Mouse (Mus musculus): Measurements from ENCODE around the gene Nrip2. TPM values are rescaled to one million over a fixed set of nuclear protein-coding genes. Genes with fewer than 3 reads are reported as not detected.

Nrip2 gene
- polyA plus RNA-seq, 1 experiment from 2014 or later, result 0.42 TPM

GRCm38 (mm10) chr6:128361901-128362300, 37.2 kb upstream of the Nrip2 start:
- peaks cover 19% of the 10 kb centered on the region for H3K4me1 ChIP-seq (ENCODE audit: insufficient read depth)
- H3K9ac ChIP-seq (replicated peaks), result peak overlapping the region; percentile 97
- WGBS (ENCODE audit: insufficient replicate concordance), result 15% methylated on average over 9 of the region's 9 CpGs

GRCm38 (mm10) chr6:128362381-128363006, 36.6 kb upstream of the Nrip2 start, which contains the start of the genes Rhno1 and Foxm1:
Gene Rhno1, minus strand, starts transcription at chr6:128362911.
Gene Foxm1, plus strand, starts transcription at chr6:128362967.
- WGBS (ENCODE audit: insufficient replicate concordance), result under 1% methylated on average over 35 of the region's 76 CpGs
- H3K36me3 ChIP-seq (replicated peaks; ENCODE audit: insufficient read depth, low read length), result peaks cover 28% of the 10 kb centered on the region
- peak within 1 kb of the TSS; percentile 97 for H3K4me2 ChIP-seq (ENCODE audit: low read depth, low read length)
- peak; percentile 90 for ATAC-seq
- peak; percentile 90 for DNase-seq
- peak within 1 kb of the TSS; percentile 97 for H3K9ac ChIP-seq (replicated peaks)
- H3K27me3 ChIP-seq (ENCODE audit: insufficient read depth, low read length), result no peaks in the 10 kb centered on the region
- peaks cover 19% of the 10 kb centered on the region for H3K4me1 ChIP-seq (ENCODE audit: insufficient read depth)
- H3K4me3 ChIP-seq (ENCODE audit: low read depth, low read length), result peak within 1 kb of the TSS; percentile 96
- no peaks in the 10 kb centered on the region for H3K9me3 ChIP-seq (ENCODE audit: low read length)
- peak within 1 kb of the TSS; percentile 94 for H3K27ac ChIP-seq (ENCODE audit: low read depth)
- TF ChIP-seq CTCF (IDR thresholded peaks at IDR 0.05; ENCODE audit: low read depth) (no peak), EP300 (IDR thresholded peaks at IDR 0.05; ENCODE audit: low read depth) (no peak)

More at GRCm38 (mm10) chr6:128361901-128362300, 37.2 kb upstream of the Nrip2 start:
- Histone ChIP-seq H3K9me3 (ENCODE audit: low read length) (no peaks in the 10 kb centered on the region), H3K4me2 (ENCODE audit: low read depth, low read length) (peak overlapping the region; percentile 97), H3K36me3 (replicated peaks; ENCODE audit: insufficient read depth, low read length) (peaks cover 26% of the 10 kb centered on the region), H3K27ac (ENCODE audit: low read depth) (peak overlapping the region; percentile 94), H3K4me3 (ENCODE audit: low read depth, low read length) (peak overlapping the region; percentile 96), H3K27me3 (ENCODE audit: insufficient read depth, low read length) (no peaks in the 10 kb centered on the region)
- no peak for TF ChIP-seq EP300 (IDR thresholded peaks at IDR 0.05; ENCODE audit: low read depth)
- TF ChIP-seq CTCF (IDR thresholded peaks at IDR 0.05; ENCODE audit: low read depth), result no peak
- DNase-seq, result no peak
- no peak for ATAC-seq

GRCm38 (mm10) chr6:128363007-128363825, 35.9 kb upstream of the Nrip2 start:
- TF ChIP-seq CTCF (IDR thresholded peaks at IDR 0.05; ENCODE audit: low read depth), result no peak
- TF ChIP-seq EP300 (IDR thresholded peaks at IDR 0.05; ENCODE audit: low read depth), result no peak
- H3K4me1 ChIP-seq (ENCODE audit: insufficient read depth), result peaks cover 19% of the 10 kb centered on the region
- no peaks in the 10 kb centered on the region for H3K27me3 ChIP-seq (ENCODE audit: insufficient read depth, low read length)
- WGBS (ENCODE audit: insufficient replicate concordance), result 5% methylated on average over 40 of the region's 46 CpGs
- peak overlapping the region; percentile 96 for H3K4me3 ChIP-seq (ENCODE audit: low read depth, low read length)
- ATAC-seq (peak; percentile 32), DNase-seq (no peak)
- peaks cover 26% of the 10 kb centered on the region for H3K36me3 ChIP-seq (replicated peaks; ENCODE audit: insufficient read depth, low read length)
- H3K9me3 ChIP-seq (ENCODE audit: low read length), result no peaks in the 10 kb centered on the region
- H3K4me2 ChIP-seq (ENCODE audit: low read depth, low read length), result peak overlapping the region; percentile 97
- peak overlapping the region; percentile 97 for H3K9ac ChIP-seq (replicated peaks)
- H3K27ac ChIP-seq (ENCODE audit: low read depth), result peak overlapping the region; percentile 94

GRCm38 (mm10) chr6:128364721-128365120, 34.4 kb upstream of the Nrip2 start:
- DNase-seq, result no peak
- Histone ChIP-seq H3K4me1 (ENCODE audit: insufficient read depth) (peaks cover 19% of the 10 kb centered on the region), H3K36me3 (replicated peaks; ENCODE audit: insufficient read depth, low read length) (peaks cover 31% of the 10 kb centered on the region), H3K9me3 (ENCODE audit: low read length) (no peaks in the 10 kb centered on the region), H3K4me2 (ENCODE audit: low read depth, low read length) (no peak overlapping the region), H3K27me3 (ENCODE audit: insufficient read depth, low read length) (no peaks in the 10 kb centered on the region), H3K4me3 (ENCODE audit: low read depth, low read length) (no peak overlapping the region), H3K9ac (replicated peaks) (0 out of 2 replicates have a peak overlapping the region, but pooled peaks have one; percentile 11), H3K27ac (ENCODE audit: low read depth) (no peak overlapping the region)
- no peak for TF ChIP-seq EP300 (IDR thresholded peaks at IDR 0.05; ENCODE audit: low read depth)
- TF ChIP-seq CTCF (IDR thresholded peaks at IDR 0.05; ENCODE audit: low read depth), result no peak
- ATAC-seq, result no peak
- 80% methylated on average over 6 of the region's 6 CpGs for WGBS (ENCODE audit: insufficient replicate concordance)

GRCm38 (mm10) chr6:128366466-128366865, 32.6 kb upstream of the Nrip2 start:
- no peak for TF ChIP-seq EP300 (IDR thresholded peaks at IDR 0.05; ENCODE audit: low read depth)
- no peak for TF ChIP-seq CTCF (IDR thresholded peaks at IDR 0.05; ENCODE audit: low read depth)
- Histone ChIP-seq H3K27me3 (ENCODE audit: insufficient read depth, low read length) (no peaks in the 10 kb centered on the region), H3K4me1 (ENCODE audit: insufficient read depth) (peaks cover 14% of the 10 kb centered on the region), H3K9me3 (ENCODE audit: low read length) (no peaks in the 10 kb centered on the region), H3K9ac (replicated peaks) (no peak overlapping the region), H3K4me2 (ENCODE audit: low read depth, low read length) (no peak overlapping the region), H3K4me3 (ENCODE audit: low read depth, low read length) (no peak overlapping the region), H3K36me3 (replicated peaks; ENCODE audit: insufficient read depth, low read length) (peaks cover 46% of the 10 kb centered on the region), H3K27ac (ENCODE audit: low read depth) (no peak overlapping the region)
- DNase-seq, result no peak
- WGBS (ENCODE audit: insufficient replicate concordance), result 80% methylated on average over 5 of the region's 5 CpGs
- no peak for ATAC-seq

- Histone ChIP-seq H3K36me3 (replicated peaks; ENCODE audit: insufficient read depth, low read length) (peaks cover 74% of the 10 kb centered on the region), H3K9ac (replicated peaks) (no peak overlapping the region), H3K4me2 (ENCODE audit: low read depth, low read length) (no peak overlapping the region), H3K27ac (ENCODE audit: low read depth) (no peak overlapping the region), H3K4me3 (ENCODE audit: low read depth, low read length) (no peak overlapping the region), H3K27me3 (ENCODE audit: insufficient read depth, low read length) (no peaks in the 10 kb centered on the region), H3K9me3 (ENCODE audit: low read length) (no peaks in the 10 kb centered on the region), H3K4me1 (ENCODE audit: insufficient read depth) (0 out of 2 replicates have a peak, but pooled peaks cover 4% of the 10 kb centered on the region)
- ATAC-seq, result peak; percentile 88
- WGBS (ENCODE audit: insufficient replicate concordance), result 68% methylated on average over 5 of the region's 5 CpGs
- DNase-seq, result peak; percentile 45
- no peak for TF ChIP-seq EP300 (IDR thresholded peaks at IDR 0.05; ENCODE audit: low read depth)
- TF ChIP-seq CTCF (IDR thresholded peaks at IDR 0.05; ENCODE audit: low read depth), result peak; percentile 47; the same call in 1 of the 2 replicates
Measured at GRCm38 (mm10) chr6:128370040-128370439, 29.1 kb upstream of the Nrip2 start.
